Comparison of ENCODE assay signal across 8 mouse cellular contexts in genomic region chrX:141475110-141475509, GRCm38 (mm10). TPM values are rescaled to one million over a fixed set of nuclear protein-coding genes. Genes with fewer than 3 reads are reported as not detected.
DNase-seq lines count a peak whose midpoint lies in the region; ATAC-seq lines count a peak whose summit lies in the region.

Gene Col4a5 (plus strand): TSS chrX:141475385.

- no peak within 1 kb of the TSS for H3K27ac ChIP-seq in intestine, embryonic 14.5 days (ENCODE audit: low read depth)
- H3K27ac ChIP-seq in limb, embryonic 10.5 days: peak within 1 kb of the TSS; percentile 72

- no peaks in the 10 kb centered on the region for H3K9me3 ChIP-seq in intestine, embryonic 14.5 days (ENCODE audit: control insufficient read depth, low read length)
- H3K9me3 ChIP-seq in limb, embryonic 10.5 days (replicated peaks): no peaks in the 10 kb centered on the region

- peak within 1 kb of the TSS; percentile 49 for H3K4me3 ChIP-seq in intestine, embryonic 14.5 days (ENCODE audit: low read depth, low read length)
- peak within 1 kb of the TSS; percentile 54 for H3K4me3 ChIP-seq in limb, embryonic 10.5 days

- DNase-seq in layer of hippocampus, adult 11-12 months (ENCODE audit: low spot score): peak; percentile 3
- no peak for DNase-seq in layer of hippocampus, adult 9-10 months (ENCODE audit: low spot score)
- peak; percentile 47 for DNase-seq in embryo, embryonic 11.5 days (ENCODE audit: low read depth, low spot score)
- DNase-seq in gonadal fat pad, adult 2 months (ENCODE audit: low read depth): no peak
- DNase-seq in intestine, embryonic 14.5 days (ENCODE audit: low spot score): peak; percentile 70
- DNase-seq in limb, embryonic 10.5 days (ENCODE audit: low spot score): peak; percentile 71
- DNase-seq in mesoderm, embryonic 11.5 days (ENCODE audit: low read depth, low spot score): peak; percentile 85
- DNase-seq in skeletal muscle tissue, adult 2 months (ENCODE audit: low read depth, low spot score): peak; percentile 4

- ATAC-seq in intestine, embryonic 14.5 days (replicated peaks; ENCODE audit: low FRiP score, low TSS enrichment, low read depth): peak; percentile 87

- no peaks in the 10 kb centered on the region for H3K36me3 ChIP-seq in intestine, embryonic 14.5 days (ENCODE audit: control insufficient read depth, insufficient read depth, low read length)
- no peaks in the 10 kb centered on the region for H3K36me3 ChIP-seq in limb, embryonic 10.5 days

- WGBS in intestine, embryonic 14.5 days: 8% methylated on average over 12 of the region's 13 CpGs
- 10% methylated on average over 13 of the region's 13 CpGs for WGBS in limb, embryonic 10.5 days

- peak within 1 kb of the TSS; percentile 45 for H3K9ac ChIP-seq in intestine, embryonic 14.5 days (ENCODE audit: low read length)

- no peaks in the 10 kb centered on the region for H3K4me1 ChIP-seq in intestine, embryonic 14.5 days (replicated peaks; ENCODE audit: control insufficient read depth, insufficient read depth, low read length)
- H3K4me1 ChIP-seq in limb, embryonic 10.5 days: no peaks in the 10 kb centered on the region

- H3K27me3 ChIP-seq in intestine, embryonic 14.5 days (replicated peaks; ENCODE audit: control insufficient read depth, insufficient read depth, low read length): peaks cover 2% of the 10 kb centered on the region
- H3K27me3 ChIP-seq in limb, embryonic 10.5 days (ENCODE audit: low read depth, poor library complexity, severe bottlenecking): peaks cover 76% of the 10 kb centered on the region

- H3K4me2 ChIP-seq in intestine, embryonic 14.5 days (ENCODE audit: low read length): peak within 1 kb of the TSS; percentile 54

RNA-seq across cellular contexts. Expression of gene Col4a5, which starts in this region (rescaled TPM):
- 17.0 and 18.1 TPM in 2 replicates for polyA plus RNA-seq in gonadal fat pad, adult 2 months (2012; rRNA removed)
- 15.2 and 18.7 TPM in 2 replicates for polyA plus RNA-seq in intestine, embryonic 14.5 days (2014; fragmentation: Nextera tagmentation; extraction: Ambion mirVana)
- polyA plus RNA-seq in limb, embryonic 10.5 days (2016; fragmentation: Nextera tagmentation; extraction: Ambion mirVana): 4.8 and 6.6 TPM in 2 replicates

Comparison
In these comparisons a context has a peak if more than half of its experiments do, and no peak if none do; other contexts are left out.
1. DNase-seq: peak in layer of hippocampus, adult 11-12 months (single experiment), embryo, embryonic 11.5 days (single experiment), intestine, embryonic 14.5 days (single experiment), limb, embryonic 10.5 days (single experiment), mesoderm, embryonic 11.5 days (single experiment) and skeletal muscle tissue, adult 2 months (single experiment); none in layer of hippocampus, adult 9-10 months (single experiment) and gonadal fat pad, adult 2 months (single experiment).